Mouse (Mus musculus) cerebellum, postnatal 4 days (tissue): ENCODE results near the gene Serpinb9e.
"Not testable (repeated sequence)": the region's sequence is repeated elsewhere in the genome, so short reads cannot be mapped to it uniquely, and the experiment has no call there.

ENCODE experiments used
- DNase-seq, 2 experiments: peaks; one replicate each; pipeline ENCODE4 v3.0.0; 2022; ENCODE audit warnings: low spot score in 2 of 2, mixed read lengths in 1 of 2

Gene Serpinb9e

GRCm38 (mm10) chr13:33249312-33249711 is at the start of gene Serpinb9e:
Serpinb9e (plus strand) TSS chr13:33249612.
- DNase-seq, result not testable (repeated sequence)

DNA sequence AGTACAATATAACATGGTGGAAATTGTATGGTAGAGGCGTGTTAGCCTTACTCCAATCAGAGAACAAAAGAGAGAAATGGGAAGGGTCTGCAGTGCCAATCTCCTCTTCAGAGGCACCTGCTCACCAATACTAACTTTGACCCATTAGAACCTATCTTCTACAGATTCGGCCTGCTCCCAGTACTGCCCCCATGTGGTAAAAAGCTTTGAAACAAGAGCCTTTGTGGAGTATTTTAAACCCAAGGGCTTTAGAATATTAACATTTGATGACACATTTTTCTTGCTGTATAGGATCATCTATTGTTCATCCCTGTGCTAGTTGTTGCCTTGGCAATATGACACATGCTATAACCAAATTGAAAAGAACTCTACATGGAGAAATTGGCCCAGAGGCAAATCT is 49.7 kb upstream of the Serpinb9e start:
- DNase-seq, result no peak

DNA sequence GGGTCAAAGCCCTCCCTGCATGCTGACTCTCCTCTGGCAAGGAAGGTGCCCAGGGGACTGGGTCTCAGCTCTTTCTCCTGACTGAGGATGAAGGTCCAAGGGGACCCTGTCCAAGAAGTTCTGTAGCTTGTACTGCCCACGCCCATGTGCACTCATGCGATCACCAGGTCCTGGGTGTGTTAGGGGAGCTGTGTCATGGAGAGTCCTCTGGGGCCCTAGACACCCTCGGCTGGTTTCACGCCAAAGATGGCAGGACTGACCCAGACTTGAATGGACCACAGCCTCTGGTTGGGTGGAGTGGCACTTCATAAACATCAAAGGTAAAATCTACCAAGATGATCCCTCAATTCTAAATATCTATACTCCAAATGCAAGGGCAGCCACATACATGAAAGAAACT is 59.2 kb downstream of the Serpinb9e start:
- DNase-seq, result not testable (repeated sequence)
